Mouse (Mus musculus) layer of hippocampus, postnatal 36 days (tissue): Measurements from ENCODE around the gene Rrp1. TPM values are rescaled to one million over a fixed set of nuclear protein-coding genes. Genes with fewer than 3 reads are reported as not detected.
"Not testable (repeated sequence)": the region's sequence is repeated elsewhere in the genome, so short reads cannot be mapped to it uniquely, and the experiment has no call there.

Source experiments
- DNase-seq, 2 experiments: peaks; one replicate each; pipeline ENCODE4 v3.0.0; 2022
- total RNA-seq, 2 experiments: library from RNA; stranded (reverse); gene quantifications; 2 replicates each; pipeline ENCODE4 v1.2.3; 2021

Gene Rrp1
- total RNA-seq, 2 experiments from 2014 or later: 337 to 355 TPM

DNA sequence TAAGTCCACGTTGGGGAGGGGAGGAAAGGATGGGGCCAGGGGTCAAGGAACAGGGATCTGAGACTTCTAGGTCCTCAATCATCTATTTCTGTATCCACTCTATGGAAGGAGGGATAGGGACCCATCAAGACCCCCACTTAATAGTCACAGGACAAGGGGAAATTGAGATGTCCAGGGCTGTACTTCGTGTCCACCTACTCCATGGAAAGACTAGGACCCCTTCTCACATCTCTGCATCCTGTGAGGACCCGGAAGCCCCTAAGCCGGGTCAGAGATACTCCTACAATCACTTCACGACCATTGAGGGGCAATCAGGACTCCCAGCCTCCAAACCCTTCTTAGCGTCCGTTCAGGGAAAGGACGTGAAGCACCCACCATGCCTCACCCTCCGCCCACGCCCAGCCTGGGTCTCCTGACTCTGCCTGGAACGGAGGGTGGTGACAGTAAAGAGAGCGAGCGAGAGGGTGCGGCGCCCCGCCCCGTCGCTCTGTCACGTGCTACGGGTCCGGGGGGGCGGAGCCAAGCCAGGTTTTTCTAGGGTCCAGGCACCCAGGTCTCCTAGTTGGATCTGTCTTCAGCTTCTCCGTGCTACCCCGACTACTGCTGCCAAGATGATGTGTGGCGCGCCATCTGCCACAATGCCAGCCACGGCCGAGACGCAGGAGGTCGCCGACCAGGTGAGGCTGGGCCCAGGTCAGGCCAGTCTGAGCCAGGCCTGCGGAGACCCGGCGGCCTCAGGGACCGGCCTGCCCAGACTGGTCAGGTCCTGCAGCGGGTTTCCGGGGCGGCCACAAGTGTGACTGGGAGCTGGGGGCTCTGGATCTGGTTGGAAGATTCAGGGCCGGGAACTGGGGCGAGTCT is 12.6 kb upstream of the Rrp1 start, which contains the start of gene Cstb:
Gene Cstb, plus strand, starts transcription at position 489 of the 861 bp plus-strand sequence.
- DNase-seq: peak; percentile 83

- DNase-seq: no peak
These were observed 9.8 kb upstream of the Rrp1 start for GRCm38 (mm10) chr10:78422614-78423013.

DNA sequence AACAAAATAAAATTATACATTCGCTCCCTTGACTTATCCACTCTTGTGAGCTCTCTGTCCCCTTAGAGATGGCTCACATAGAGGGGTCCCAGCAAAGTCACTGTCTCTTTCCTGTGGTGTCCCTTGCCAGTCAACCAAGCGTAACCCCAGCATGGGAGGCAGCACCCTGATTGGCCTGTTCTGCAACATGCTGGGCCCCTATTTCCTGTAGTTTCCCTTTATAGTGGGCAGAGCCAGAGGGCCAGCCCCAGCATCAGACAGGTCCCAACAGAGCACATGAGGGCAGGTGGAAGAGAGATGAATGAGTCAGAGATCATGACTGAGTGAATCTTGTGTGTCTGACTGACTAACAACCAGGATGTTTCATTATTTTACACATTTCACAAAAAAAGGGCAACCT is 8.1 kb upstream of the Rrp1 start:
- DNase-seq: no peak

DNA sequence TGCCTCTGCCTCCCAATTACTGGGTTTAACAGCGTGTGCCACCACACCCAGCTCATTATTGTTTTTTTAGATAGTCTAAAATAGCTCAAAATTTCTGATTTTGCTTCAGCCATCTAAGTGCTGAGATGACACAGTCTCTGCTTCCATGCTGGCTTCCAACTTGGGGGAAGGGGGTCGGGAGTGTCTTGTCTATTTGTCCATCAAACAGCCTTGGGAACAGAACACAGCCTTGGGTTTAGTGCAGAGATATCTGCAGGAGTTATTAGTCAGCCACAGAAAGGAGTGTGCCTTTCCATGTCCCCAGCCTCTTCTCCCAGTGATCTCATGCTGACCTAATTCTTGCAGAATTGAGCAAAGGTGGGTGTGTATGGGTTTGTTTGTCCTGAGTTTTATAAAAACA is 5.9 kb upstream of the Rrp1 start:
- no peak for DNase-seq

- DNase-seq: no peak
These were observed 5.0 kb upstream of the Rrp1 start for GRCm38 (mm10) chr10:78417888-78418287.

DNA sequence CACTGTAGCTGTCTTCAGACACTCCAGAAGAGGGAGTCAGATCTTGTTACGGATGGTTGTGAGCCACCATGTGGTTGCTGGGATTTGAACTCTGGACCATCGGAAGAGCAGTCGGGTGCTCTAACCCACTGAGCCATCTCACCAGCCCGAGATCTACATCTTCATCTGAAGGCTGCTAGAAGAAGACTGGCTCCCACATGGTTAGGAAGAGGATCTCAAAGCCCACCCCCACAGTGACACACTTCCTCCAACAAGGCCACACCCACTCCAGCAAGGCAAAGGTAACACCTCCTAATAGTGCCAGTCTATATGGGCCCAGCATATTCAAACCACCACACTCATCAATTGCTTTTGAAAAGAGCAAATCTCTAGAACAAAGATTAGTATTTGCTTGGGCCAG is 2.1 kb upstream of the Rrp1 start:
- not testable (repeated sequence) for DNase-seq

DNA sequence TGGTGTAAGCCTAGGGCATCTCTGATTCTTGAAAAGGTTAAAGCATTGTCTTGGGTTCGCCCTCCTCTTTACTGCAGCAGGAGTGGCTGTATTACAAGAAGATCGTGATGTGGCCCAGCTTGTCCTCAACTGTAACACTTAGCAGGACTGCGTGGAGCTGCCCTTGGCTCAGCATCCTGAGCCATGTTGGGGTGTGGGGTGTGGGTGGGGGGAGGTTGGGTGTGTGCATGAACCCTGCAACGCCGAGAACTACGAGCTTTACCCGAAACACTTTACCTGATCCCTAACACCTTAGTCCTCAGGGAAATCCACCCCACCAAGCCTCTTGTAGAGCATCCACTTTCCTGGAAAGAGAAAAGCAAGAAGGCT is 293 bp upstream of the Rrp1 start:
- DNase-seq: no peak

- DNase-seq: no peak
These were observed 992 bp downstream of the Rrp1 start for GRCm38 (mm10) chr10:78411851-78412250.

DNA sequence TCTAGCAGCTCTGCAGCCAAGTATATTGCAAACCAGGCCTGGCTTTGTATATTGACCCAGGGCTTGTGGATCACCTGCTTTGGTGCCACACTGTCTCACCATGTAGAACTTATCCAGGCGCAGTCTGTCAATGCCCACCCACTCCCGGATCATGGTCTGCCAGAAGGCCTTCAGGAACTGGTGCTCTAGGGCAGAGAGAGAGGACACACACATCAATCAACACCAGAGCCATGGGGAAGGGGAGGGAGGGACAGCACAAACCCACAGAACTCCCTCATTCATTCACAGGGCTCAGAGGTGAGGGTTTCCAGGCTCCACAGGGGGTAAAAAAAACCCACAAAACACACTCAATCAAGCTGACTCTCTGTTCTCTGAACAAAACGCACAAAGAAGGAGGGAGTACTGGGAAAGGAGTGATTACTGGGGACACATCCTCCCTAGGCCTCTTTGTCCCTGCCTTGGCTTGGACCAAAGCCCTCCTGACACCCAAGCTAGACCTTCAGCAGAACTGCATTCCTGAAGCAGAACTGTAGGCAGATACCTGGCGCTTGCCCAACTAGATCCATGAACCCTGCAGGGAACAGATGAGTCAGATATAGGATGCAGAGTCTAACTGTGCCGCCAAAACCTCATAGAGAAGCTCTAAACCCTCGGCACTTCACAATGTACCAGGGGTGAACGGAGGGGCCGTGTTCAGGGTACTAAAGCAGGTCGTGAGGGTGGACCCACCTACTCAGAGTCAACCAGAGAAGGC is 3.6 kb downstream of the Rrp1 start:
- DNase-seq: no peak

- no peak for DNase-seq
These were observed 5.7 kb downstream of the Rrp1 start for GRCm38 (mm10) chr10:78407132-78407531.

DNA sequence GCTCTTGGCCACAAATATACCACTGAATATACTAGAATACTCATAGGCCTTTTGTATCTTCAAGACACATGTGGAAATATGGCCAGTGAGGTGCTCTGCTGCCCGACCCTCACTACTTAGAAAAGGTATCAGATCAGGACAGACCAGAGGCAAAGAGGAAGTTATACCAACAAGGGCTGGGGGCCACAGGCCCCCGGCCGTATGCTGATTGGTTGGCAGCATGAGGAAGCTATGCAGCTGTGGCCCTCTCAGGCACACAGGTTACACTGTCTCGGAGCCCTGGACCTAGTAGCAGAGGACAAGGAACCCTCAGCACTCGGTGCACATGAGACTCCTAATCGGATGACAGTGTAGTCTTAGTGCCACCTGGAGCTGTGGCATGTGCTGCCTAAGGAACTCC is 6.7 kb downstream of the Rrp1 start:
- DNase-seq: no peak

DNA sequence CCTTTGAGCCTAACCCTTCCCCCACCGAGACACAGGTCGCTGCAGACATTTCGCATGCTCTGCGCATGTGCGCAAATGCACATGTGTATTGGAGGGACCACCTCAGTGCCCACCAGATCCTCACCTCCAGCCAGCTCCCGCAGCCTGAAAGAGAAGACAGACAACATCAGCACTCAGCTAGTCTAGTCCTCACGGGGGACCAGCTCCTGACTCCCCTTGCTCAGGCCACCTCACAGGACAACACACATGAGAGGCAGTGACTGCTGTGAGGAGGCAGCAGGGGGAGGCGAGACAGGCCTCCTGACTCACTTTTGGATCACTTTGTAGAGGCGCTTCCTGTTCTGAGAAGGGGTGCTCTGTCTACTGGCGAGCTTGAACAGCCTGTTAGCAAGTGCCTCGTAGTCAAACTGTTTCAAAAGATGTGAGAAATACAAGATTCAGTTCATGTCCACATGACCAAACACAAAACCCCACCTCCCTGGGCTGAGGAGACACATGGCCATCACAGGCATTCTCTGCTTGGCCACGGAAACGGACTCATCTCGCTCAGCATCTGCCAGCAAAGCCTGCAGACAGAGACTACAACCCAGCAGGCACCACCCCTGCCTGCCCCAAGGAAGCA is 10.4 kb downstream of the Rrp1 start:
- no peak for DNase-seq

DNA sequence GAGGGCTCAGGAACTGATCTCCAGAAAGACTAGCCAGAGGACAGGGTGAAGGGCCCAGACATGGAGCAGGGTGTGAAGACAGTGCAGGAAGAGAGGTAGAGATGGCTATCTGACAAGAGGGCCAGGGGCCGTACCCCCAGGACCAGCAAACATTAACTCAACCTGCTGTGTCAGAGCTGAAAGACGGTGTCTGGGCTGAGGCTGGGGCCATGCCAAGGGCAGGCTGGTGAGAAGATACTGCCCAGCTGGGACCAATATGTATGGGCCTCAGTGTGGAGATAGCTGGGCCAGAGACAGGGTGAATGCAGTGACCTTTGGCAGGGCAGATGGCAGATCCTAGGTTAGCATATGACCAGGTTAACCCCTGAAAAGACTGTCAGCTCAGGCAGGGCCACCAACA is 11.7 kb downstream of the Rrp1 start:
- DNase-seq: no peak

- no peak for DNase-seq
These were observed 13.7 kb downstream of the Rrp1 start for GRCm38 (mm10) chr10:78399090-78399657.

- DNase-seq: no peak
These were observed 16.3 kb downstream of the Rrp1 start for GRCm38 (mm10) chr10:78396625-78396885.

DNA sequence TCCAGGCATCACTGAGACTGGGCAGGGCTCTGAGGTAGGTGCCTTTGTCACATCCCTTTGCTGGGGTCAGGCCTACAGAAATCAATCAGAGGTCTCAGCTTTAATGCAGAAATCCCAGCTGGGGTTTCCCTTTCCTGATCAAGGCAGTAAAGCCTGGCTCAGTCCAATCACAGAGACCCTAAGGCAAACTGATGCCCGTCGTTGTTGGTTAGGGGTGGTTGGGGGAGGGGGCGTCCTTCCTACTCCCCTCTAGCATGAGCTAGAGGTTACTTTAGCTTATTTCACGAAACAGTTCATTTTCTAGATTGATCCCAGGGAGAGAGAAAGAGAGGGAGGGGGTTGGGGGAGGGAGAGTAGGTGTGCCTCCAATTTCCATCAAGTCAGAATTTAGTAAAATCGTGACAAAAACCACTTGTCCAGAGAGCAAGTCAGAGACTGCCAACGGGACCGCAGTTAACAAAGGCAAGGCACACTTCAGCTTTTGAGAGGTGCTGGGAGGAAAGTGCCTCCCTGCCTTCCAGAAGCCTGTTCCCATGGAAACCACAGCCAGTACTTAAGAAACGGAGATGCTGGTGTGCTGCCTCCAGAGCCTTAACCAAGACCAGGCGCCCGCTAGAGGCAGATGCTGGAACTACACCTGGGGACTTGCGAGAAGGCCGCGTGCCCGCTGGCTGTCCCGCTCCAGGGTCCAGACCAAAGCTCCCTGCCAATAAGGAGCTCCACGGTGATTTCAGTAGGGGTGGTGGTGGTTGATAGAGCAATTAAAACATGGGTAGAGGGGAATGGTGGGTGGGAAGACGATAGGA is 16.8 kb downstream of the Rrp1 start:
- DNase-seq: peak; percentile 91 to 93

GRCm38 (mm10) chr10:78395377-78395776 is 17.5 kb downstream of the Rrp1 start:
- no peak for DNase-seq

DNA sequence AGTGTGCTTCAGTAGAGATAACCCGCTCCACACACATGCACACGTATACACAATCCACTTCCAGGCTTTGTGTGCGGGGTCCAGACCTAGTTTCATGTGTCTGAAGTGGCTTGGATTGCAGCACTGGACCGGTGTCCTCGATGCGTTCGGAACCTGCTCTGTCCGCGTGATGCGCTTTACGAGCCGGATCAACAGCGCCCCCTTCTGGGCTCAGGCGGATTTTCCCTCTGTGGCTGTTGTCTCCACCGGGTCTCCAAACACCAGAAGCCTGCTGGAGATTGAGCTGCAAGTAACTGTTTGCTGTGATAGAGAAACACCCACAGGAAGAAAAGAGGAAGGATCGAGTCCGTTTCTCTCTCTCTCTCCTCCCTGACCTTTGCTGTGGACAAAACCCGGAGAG is 20.8 kb downstream of the Rrp1 start:
- peak; percentile 81 for DNase-seq

GRCm38 (mm10) chr10:78390982-78391470 is 21.8 kb downstream of the Rrp1 start:
- DNase-seq: no peak

GRCm38 (mm10) chr10:78388216-78388980 is 24.4 kb downstream of the Rrp1 start:
- peak; percentile 56 to 58 for DNase-seq

- no peak for DNase-seq
These were observed 27.3 kb downstream of the Rrp1 start for GRCm38 (mm10) chr10:78385520-78385919.
